Mouse (Mus musculus) embryo, embryonic 11 days (tissue): Measurements from ENCODE around the gene Gpr1.
"Not testable (repeated sequence)": the region's sequence is repeated elsewhere in the genome, so short reads cannot be mapped to it uniquely, and the experiment has no call there.

Experiments
- DNase-seq: peaks from one replicate; pipeline ENCODE4 v3.0.0-alpha.2; 2015

Gene Gpr1

DNA sequence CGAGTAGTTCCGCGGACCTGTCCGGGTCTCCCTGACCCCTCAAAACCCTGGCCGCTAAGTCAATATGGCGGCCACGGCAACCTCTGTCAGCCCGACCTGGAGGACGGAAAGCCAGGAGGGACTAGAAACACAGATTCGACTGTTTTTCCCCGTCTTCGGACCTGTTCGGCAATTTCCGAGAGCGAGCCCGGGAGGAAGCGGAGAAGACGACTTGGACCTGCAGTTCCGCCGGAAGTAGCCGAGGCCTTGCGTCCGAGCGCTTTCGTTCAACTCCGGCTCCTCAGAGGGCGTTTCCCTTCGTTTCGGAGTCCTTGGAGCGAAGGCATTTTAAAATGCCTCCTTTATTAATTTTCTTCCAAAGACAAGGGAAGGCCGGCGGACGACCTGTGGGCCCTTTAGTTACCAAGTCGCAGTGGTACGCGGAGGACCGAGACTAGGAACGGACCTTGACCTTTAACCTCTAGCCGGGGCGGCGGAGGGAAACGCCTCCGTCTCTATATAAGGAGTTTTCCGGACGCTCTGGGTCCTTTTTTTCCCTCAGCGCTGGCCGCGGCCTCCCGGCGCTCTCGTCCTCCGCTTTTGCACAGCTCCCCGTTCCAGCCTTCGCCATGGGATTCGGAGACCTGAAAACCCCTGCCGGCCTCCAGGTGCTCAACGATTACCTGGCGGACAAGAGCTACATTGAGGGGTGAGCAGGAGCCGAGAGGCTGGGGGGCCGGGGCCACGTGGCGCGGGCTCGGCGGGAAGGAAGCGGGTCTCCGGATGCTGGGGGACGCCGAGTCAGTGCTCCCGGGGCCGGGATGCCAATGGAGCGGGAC, 37.5 kb downstream of the Gpr1 start, which contains the start of the genes Eef1b2 and Ndufs1:
Gene Eef1b2 (plus strand): TSS at position 222 of the 818 bp plus-strand sequence.
Gene Ndufs1 (minus strand): TSS at position 230 of the 818 bp plus-strand sequence.
- peak; percentile 97 for DNase-seq

GRCm38 (mm10) chr1:63176259-63176603, 38.1 kb downstream of the Gpr1 start:
- no peak for DNase-seq

DNA sequence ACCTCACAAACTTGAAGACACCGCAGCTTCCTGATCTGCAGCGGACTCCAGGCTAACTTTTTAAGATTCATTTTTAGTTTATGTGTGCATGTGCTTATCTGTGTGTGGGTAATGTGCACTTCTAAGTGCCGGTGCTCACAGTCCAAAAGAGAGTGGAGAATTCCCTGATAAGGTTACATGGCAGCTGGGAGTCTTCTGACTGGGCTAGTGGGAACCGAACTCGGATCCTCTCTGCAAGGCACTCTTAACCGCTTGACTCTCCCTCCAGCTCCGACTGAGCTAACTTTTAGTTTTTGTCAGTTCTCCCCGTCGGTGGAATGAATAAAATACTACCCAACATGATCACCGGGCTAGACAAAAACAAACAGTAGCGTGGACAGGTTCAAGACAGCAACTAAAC, 38.5 kb downstream of the Gpr1 start:
- peak; percentile 21 for DNase-seq

GRCm38 (mm10) chr1:63168638-63169037, 45.7 kb downstream of the Gpr1 start:
- no peak for DNase-seq

- no peak for DNase-seq
Observed at GRCm38 (mm10) chr1:63140231-63140630, 74.1 kb downstream of the Gpr1 start.

GRCm38 (mm10) chr1:63138586-63138985, 75.8 kb downstream of the Gpr1 start:
- not testable (repeated sequence) for DNase-seq

DNA sequence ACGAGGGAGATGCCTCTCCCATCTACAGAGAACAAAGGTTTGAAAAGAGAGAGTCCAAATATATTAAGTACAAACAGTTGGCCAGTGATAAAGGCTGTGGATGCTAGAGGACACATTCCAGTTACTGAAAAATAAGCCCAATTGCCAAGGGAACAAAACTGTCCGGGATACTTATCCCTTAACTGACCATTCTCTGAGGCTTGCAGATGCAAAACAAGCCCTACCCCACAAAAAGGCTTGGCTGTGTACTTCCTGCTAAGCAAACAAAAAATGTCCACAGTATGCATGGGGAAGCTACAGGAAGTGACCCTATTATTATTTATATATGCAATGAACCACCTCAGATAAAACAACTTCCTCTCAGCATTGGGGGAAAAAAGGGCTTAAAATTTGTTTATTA, 76.4 kb downstream of the Gpr1 start:
- no peak for DNase-seq

DNA sequence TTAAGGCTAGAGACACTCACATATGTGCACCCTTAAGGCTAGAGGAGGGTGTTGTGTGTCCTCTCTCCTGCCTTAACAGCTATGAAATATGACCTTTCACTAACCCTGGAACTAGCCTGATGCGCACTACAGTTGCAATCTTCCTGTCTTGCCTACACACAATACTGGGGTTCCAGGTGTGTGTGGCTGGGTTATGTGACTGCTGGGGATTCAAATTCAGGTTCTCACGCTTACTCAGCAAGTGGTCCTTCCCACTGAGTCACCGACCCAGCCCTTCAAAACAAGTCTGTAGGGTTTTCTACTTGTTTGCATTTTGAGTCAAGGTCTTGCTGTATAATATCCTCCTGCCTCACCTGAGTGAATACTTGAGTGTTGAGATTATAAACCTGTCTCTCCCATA, 79.8 kb downstream of the Gpr1 start:
- no peak for DNase-seq
